Mouse (Mus musculus) forebrain, embryonic 14.5 days (tissue): Measurements from ENCODE around the gene Rpl7l1. TPM values are rescaled to one million over a fixed set of nuclear protein-coding genes. Genes with fewer than 3 reads are reported as not detected.

Experiments used
- ATAC-seq: fragments of 200-750 bp; cut with Nextera tagmentation; 2 replicates; pipeline ENCODE4 v1.8.0; 2017; ENCODE audit warnings: mild to moderate bottlenecking, moderate library complexity
- DNase-seq: peaks from one replicate; pipeline ENCODE4 v3.0.0-alpha.2; 2015; ENCODE audit warnings: low spot score
- H3K27ac ChIP-seq: fragments of 300-500 bp; sonication (generic); 2 replicates; pipeline ENCODE4 v1.5.1; 2014; ENCODE audit warnings: low read depth, mild to moderate bottlenecking, control low read depth, low read length, moderate library complexity
- H3K27me3 ChIP-seq: fragments of 300-500 bp; sonication (generic); replicated peaks from 2 replicates; pipeline ENCODE4 v1.6.1; 2014; ENCODE audit warnings: low read length, control low read depth, mixed read lengths; ENCODE audit not compliant: control insufficient read depth, insufficient read depth
- H3K36me3 ChIP-seq: fragments of 300-500 bp; sonication (generic); 2 replicates; pipeline ENCODE4 v1.6.1; 2014; ENCODE audit warnings: low read length, control low read depth; ENCODE audit not compliant: control insufficient read depth, insufficient read depth
- H3K4me1 ChIP-seq: fragments of 300-500 bp; sonication (generic); 2 replicates; pipeline ENCODE4 v1.6.1; 2014; ENCODE audit warnings: antibody characterized with exemption, low read length, control low read depth; ENCODE audit not compliant: control insufficient read depth, insufficient read depth
- H3K4me2 ChIP-seq: fragments of 300-500 bp; sonication (generic); 2 replicates; pipeline ENCODE4 v1.6.1; 2014; ENCODE audit warnings: mild to moderate bottlenecking, control low read depth, low read length
- H3K4me3 ChIP-seq: fragments of 300-500 bp; sonication (generic); 2 replicates; pipeline ENCODE4 v1.5.1; 2014; ENCODE audit warnings: low read depth, low read length, control low read depth
- H3K9ac ChIP-seq: fragments of 300-500 bp; sonication (generic); 2 replicates; pipeline ENCODE4 v1.6.1; 2014; ENCODE audit warnings: mild to moderate bottlenecking, low read length, control low read depth, moderate library complexity
- H3K9me3 ChIP-seq: fragments of 300-500 bp; sonication (generic); replicated peaks from 2 replicates; pipeline ENCODE4 v1.6.1; 2016; ENCODE audit warnings: low read length, control low read depth, mixed read lengths; ENCODE audit not compliant: control insufficient read depth
- WGBS: fragments of 180-500 bp; shearing (Covaris S2); extraction: QIAGEN DNeasy Blood & Tissue Kit; methylation state at CpG from one replicate; pipeline ENCODE4 v1.1.7; 2014; 5-methylcytosine and 5-hydroxymethylcytosine counted together
- polyA plus RNA-seq: library from polyadenylated mRNA; unstranded; fragments of >200 nt; fragmentation: Nextera tagmentation; extraction: Ambion mirVana; gene quantifications from 2 replicates; pipeline ENCODE4 v1.2.1, GENCODE M21; 2014

Rpl7l1 gene
- polyA plus RNA-seq, 1 experiment from 2014 or later, result 110 TPM

GRCm38 (mm10) chr17:46751794-46752556, 30.5 kb downstream of the Rpl7l1 start, which contains the start of gene Cnpy3:
TSS of gene Cnpy3 (minus strand) at chr17:46752214.
- 0 out of 2 replicates have a peak, but pooled peaks cover 5% of the 10 kb centered on the region for H3K36me3 ChIP-seq
- H3K27ac ChIP-seq, result peak within 1 kb of the TSS; percentile 76
- ATAC-seq (peak; percentile 100), DNase-seq (peak; percentile 100)
- peak within 1 kb of the TSS; percentile 77 for H3K4me3 ChIP-seq
- peak within 1 kb of the TSS; percentile 79 for H3K4me2 ChIP-seq
- H3K9ac ChIP-seq, result peak within 1 kb of the TSS; percentile 74
- WGBS, result under 1% methylated on average over 57 of the region's 58 CpGs
- peaks cover 13% of the 10 kb centered on the region for H3K4me1 ChIP-seq
- H3K9me3 ChIP-seq, result no peaks in the 10 kb centered on the region
- H3K27me3 ChIP-seq, result no peaks in the 10 kb centered on the region

- H3K9ac ChIP-seq, result peak overlapping the region; percentile 74
- H3K27me3 ChIP-seq, result no peaks in the 10 kb centered on the region
- H3K36me3 ChIP-seq, result peaks cover 12% of the 10 kb centered on the region; the same call in 1 of the 2 replicates
- WGBS, result 32% methylated on average over 16 of the region's 16 CpGs
- H3K4me3 ChIP-seq, result peak overlapping the region; percentile 77
- H3K9me3 ChIP-seq, result no peaks in the 10 kb centered on the region
- peaks cover 13% of the 10 kb centered on the region for H3K4me1 ChIP-seq
- peak overlapping the region; percentile 79 for H3K4me2 ChIP-seq
- H3K27ac ChIP-seq, result peak overlapping the region; percentile 76
- no peak for ATAC-seq
- no peak for DNase-seq
These were observed 31.2 kb downstream of the Rpl7l1 start for GRCm38 (mm10) chr17:46751056-46751793.

GRCm38 (mm10) chr17:46750580-46750979, 31.9 kb downstream of the Rpl7l1 start:
- Histone ChIP-seq H3K4me1 (peaks cover 13% of the 10 kb centered on the region), H3K4me3 (no peak overlapping the region), H3K4me2 (peak overlapping the region; percentile 79), H3K9me3 (no peaks in the 10 kb centered on the region), H3K27me3 (no peaks in the 10 kb centered on the region), H3K27ac (no peak overlapping the region), H3K36me3 (peaks cover 18% of the 10 kb centered on the region; the same call in 1 of the 2 replicates), H3K9ac (peak overlapping the region; percentile 74)
- DNase-seq, result no peak
- WGBS, result 91% methylated on average over 4 of the region's 4 CpGs
- ATAC-seq, result no peak

DNA sequence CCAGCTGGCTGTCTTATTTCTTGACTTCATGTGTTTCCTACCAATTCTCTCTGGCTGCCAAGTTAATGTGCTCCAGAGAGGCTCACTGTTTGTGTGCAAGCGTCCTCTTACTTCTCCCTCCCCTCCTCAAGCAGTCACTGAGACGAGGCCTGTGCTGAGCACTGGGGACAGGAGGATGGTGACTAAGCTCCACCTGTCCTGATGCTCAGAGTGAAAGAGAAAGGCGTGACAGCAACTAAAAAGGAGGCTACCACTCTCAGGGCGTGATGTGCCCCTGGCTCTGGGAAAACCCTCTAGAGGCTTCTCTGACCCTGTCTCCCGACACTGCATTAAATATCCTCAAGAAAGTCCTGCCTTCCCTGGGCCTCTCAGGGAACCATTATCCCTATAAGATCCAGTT, 33.2 kb downstream of the Rpl7l1 start:
- no peak for DNase-seq
- peaks cover 13% of the 10 kb centered on the region for H3K4me1 ChIP-seq
- ATAC-seq, result no peak
- H3K9me3 ChIP-seq, result no peaks in the 10 kb centered on the region
- H3K36me3 ChIP-seq, result peaks cover 25% of the 10 kb centered on the region
- H3K4me3 ChIP-seq, result no peak overlapping the region
- H3K4me2 ChIP-seq, result no peak overlapping the region
- H3K27ac ChIP-seq, result no peak overlapping the region
- no peaks in the 10 kb centered on the region for H3K27me3 ChIP-seq
- no peak overlapping the region for H3K9ac ChIP-seq
- 95% methylated on average over 5 of the region's 5 CpGs for WGBS

- Histone ChIP-seq H3K9me3 (no peaks in the 10 kb centered on the region), H3K27ac (no peak overlapping the region), H3K36me3 (peaks cover 35% of the 10 kb centered on the region), H3K27me3 (no peaks in the 10 kb centered on the region), H3K9ac (no peak overlapping the region), H3K4me3 (no peak overlapping the region), H3K4me2 (no peak overlapping the region), H3K4me1 (peaks cover 13% of the 10 kb centered on the region)
- DNase-seq, result no peak
- no peak for ATAC-seq
- WGBS, result 90% methylated on average over 2 of the region's 2 CpGs
These were observed 34.7 kb downstream of the Rpl7l1 start for GRCm38 (mm10) chr17:46747806-46748205.

GRCm38 (mm10) chr17:46747234-46747633, 35.2 kb downstream of the Rpl7l1 start:
- no peak overlapping the region for H3K9ac ChIP-seq
- no peak for ATAC-seq
- 86% methylated on average over 8 of the region's 8 CpGs for WGBS
- DNase-seq, result no peak
- no peak overlapping the region for H3K27ac ChIP-seq
- no peaks in the 10 kb centered on the region for H3K9me3 ChIP-seq
- H3K36me3 ChIP-seq, result peaks cover 39% of the 10 kb centered on the region
- H3K27me3 ChIP-seq, result no peaks in the 10 kb centered on the region
- no peak overlapping the region for H3K4me3 ChIP-seq
- no peak overlapping the region for H3K4me2 ChIP-seq
- peaks cover 8% of the 10 kb centered on the region for H3K4me1 ChIP-seq

DNA sequence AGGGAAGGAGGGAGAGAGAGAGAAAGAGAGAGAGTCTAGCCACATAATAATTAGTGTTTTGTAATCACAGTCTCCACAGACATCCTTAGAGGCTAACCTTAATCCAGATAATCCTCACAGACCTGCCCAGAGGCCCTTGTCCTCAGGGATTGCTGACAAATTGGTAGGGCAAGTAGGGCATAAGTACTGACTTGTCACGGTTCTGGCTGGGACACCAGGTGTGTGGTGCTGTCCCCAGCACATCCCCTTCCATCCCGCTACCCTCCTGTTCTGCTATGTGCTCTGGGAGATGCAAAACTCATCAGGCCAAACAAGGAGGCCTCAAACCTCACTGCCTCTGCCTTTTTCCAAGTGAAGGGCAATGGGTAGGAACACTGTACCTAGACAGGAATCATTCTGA, 37.0 kb downstream of the Rpl7l1 start:
- no peaks in the 10 kb centered on the region for H3K9me3 ChIP-seq
- H3K4me1 ChIP-seq, result peaks cover under 1% of the 10 kb centered on the region
- no peak for ATAC-seq
- H3K4me2 ChIP-seq, result no peak overlapping the region
- no peak for DNase-seq
- no peaks in the 10 kb centered on the region for H3K27me3 ChIP-seq
- no peak overlapping the region for H3K27ac ChIP-seq
- WGBS, result 62% methylated on average over 2 of the region's 2 CpGs
- H3K36me3 ChIP-seq, result peaks cover 39% of the 10 kb centered on the region
- no peak overlapping the region for H3K4me3 ChIP-seq
- H3K9ac ChIP-seq, result no peak overlapping the region

DNA sequence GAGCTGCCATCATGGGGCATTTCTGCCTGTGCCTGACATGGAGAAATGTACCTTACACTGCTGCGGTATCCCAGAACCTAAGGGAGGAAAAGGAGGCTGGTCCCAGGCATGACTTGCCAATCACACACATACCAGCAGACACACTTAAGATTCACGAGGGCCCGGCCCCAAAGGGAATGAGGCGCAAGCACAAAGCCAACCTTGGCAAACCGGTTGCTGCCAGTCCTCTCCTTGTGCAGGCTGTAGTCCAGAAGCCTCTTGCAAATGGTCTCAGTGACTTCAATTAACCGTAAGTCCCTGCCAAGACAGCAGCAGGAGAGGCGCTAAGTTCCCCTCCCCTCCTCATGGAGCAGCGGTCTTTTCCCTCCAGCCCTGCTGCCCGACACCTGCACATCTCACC, 39.5 kb downstream of the Rpl7l1 start:
- peaks cover 39% of the 10 kb centered on the region for H3K36me3 ChIP-seq
- WGBS, result 89% methylated on average over 9 of the region's 9 CpGs
- H3K27ac ChIP-seq, result no peak overlapping the region
- H3K9me3 ChIP-seq, result no peaks in the 10 kb centered on the region
- no peak overlapping the region for H3K4me3 ChIP-seq
- H3K4me2 ChIP-seq, result no peak overlapping the region
- DNase-seq (no peak), ATAC-seq (no peak)
- H3K27me3 ChIP-seq, result no peaks in the 10 kb centered on the region
- no peaks in the 10 kb centered on the region for H3K4me1 ChIP-seq
- no peak overlapping the region for H3K9ac ChIP-seq

DNA sequence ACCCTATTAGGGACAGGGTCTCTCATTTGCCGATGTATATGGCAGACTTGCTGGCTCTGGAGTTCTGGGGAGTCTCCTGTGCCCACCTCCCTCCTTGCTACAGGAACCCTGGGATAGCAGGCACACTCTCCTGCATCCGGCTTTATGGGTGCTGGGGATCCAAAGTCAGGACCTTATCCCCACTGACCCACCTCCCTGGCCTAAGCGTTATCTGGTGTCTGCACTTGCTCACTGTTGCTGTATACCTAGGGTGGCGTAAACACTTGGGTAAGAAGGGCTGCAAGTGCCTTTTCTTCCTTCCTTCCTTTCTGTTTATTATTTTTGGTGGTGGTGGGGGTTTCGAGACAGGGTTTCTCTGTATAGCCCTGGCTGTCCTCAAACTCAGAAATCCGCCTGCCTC, 41.2 kb downstream of the Rpl7l1 start:
- Histone ChIP-seq H3K27me3 (no peaks in the 10 kb centered on the region), H3K36me3 (peaks cover 41% of the 10 kb centered on the region), H3K4me2 (no peak overlapping the region), H3K27ac (no peak overlapping the region), H3K4me1 (no peaks in the 10 kb centered on the region), H3K9me3 (no peaks in the 10 kb centered on the region), H3K4me3 (no peak overlapping the region), H3K9ac (no peak overlapping the region)
- no peak for ATAC-seq
- DNase-seq, result no peak
- over 99% methylated on average over 6 of the region's 6 CpGs for WGBS
